Mouse (Mus musculus): ENCODE results near the gene Ncoa1. TPM values are rescaled to one million over a fixed set of nuclear protein-coding genes. Genes with fewer than 3 reads are reported as not detected.

The Ncoa1 gene
- polyA plus RNA-seq, 1 experiment, result 21.9 TPM

GRCm38 (mm10) chr12:4509591-4510061, 32.6 kb upstream of the Ncoa1 start:
- no peak overlapping the region for H3K9ac ChIP-seq (ENCODE audit: low read depth, poor library complexity, severe bottlenecking)
- no peaks in the 10 kb centered on the region for H3K36me3 ChIP-seq (ENCODE audit: control insufficient read depth, insufficient read depth, low read length, poor library complexity, severe bottlenecking)
- peaks cover 2% of the 10 kb centered on the region for H3K4me1 ChIP-seq (ENCODE audit: control insufficient read depth, insufficient read depth, low read length)
- H3K9me3 ChIP-seq (replicated peaks; ENCODE audit: control insufficient read depth, insufficient read depth, low read length, poor library complexity, severe bottlenecking), result no peaks in the 10 kb centered on the region
- H3K27me3 ChIP-seq (ENCODE audit: control insufficient read depth, insufficient read depth, low read length, poor library complexity, severe bottlenecking), result no peaks in the 10 kb centered on the region
- H3K27ac ChIP-seq (ENCODE audit: insufficient read depth, low read length), result no peak overlapping the region
- no peak for TF ChIP-seq EP300 (IDR thresholded peaks at IDR 0.05; ENCODE audit: insufficient read depth, low read depth, low read length)
- no peak for TF ChIP-seq CTCF (IDR thresholded peaks at IDR 0.05; ENCODE audit: low read depth, low read length)
- TF ChIP-seq POLR2A (IDR thresholded peaks at IDR 0.05; ENCODE audit: insufficient read depth, low read length), result no peak
- 0 out of 2 replicates have a peak overlapping the region, but pooled peaks have one; percentile 23 for H3K4me3 ChIP-seq (ENCODE audit: low read depth, low read length)

GRCm38 (mm10) chr12:4508182-4508581, 31.2 kb upstream of the Ncoa1 start:
- no peaks in the 10 kb centered on the region for H3K27me3 ChIP-seq (ENCODE audit: control insufficient read depth, insufficient read depth, low read length, poor library complexity, severe bottlenecking)
- no peaks in the 10 kb centered on the region for H3K9me3 ChIP-seq (replicated peaks; ENCODE audit: control insufficient read depth, insufficient read depth, low read length, poor library complexity, severe bottlenecking)
- no peak for TF ChIP-seq CTCF (IDR thresholded peaks at IDR 0.05; ENCODE audit: low read depth, low read length)
- no peak for TF ChIP-seq EP300 (IDR thresholded peaks at IDR 0.05; ENCODE audit: insufficient read depth, low read depth, low read length)
- no peak for TF ChIP-seq POLR2A (IDR thresholded peaks at IDR 0.05; ENCODE audit: insufficient read depth, low read length)
- H3K4me3 ChIP-seq (ENCODE audit: low read depth, low read length), result no peak overlapping the region
- peaks cover 2% of the 10 kb centered on the region for H3K4me1 ChIP-seq (ENCODE audit: control insufficient read depth, insufficient read depth, low read length)
- H3K9ac ChIP-seq (ENCODE audit: low read depth, poor library complexity, severe bottlenecking), result no peak overlapping the region
- no peak overlapping the region for H3K27ac ChIP-seq (ENCODE audit: insufficient read depth, low read length)
- H3K36me3 ChIP-seq (ENCODE audit: control insufficient read depth, insufficient read depth, low read length, poor library complexity, severe bottlenecking), result no peaks in the 10 kb centered on the region

- Histone ChIP-seq H3K4me3 (ENCODE audit: low read depth, low read length) (no peak overlapping the region), H3K36me3 (ENCODE audit: control insufficient read depth, insufficient read depth, low read length, poor library complexity, severe bottlenecking) (no peaks in the 10 kb centered on the region), H3K9me3 (replicated peaks; ENCODE audit: control insufficient read depth, insufficient read depth, low read length, poor library complexity, severe bottlenecking) (no peaks in the 10 kb centered on the region), H3K9ac (ENCODE audit: low read depth, poor library complexity, severe bottlenecking) (no peak overlapping the region), H3K4me1 (ENCODE audit: control insufficient read depth, insufficient read depth, low read length) (peaks cover 2% of the 10 kb centered on the region), H3K27ac (ENCODE audit: insufficient read depth, low read length) (no peak overlapping the region), H3K27me3 (ENCODE audit: control insufficient read depth, insufficient read depth, low read length, poor library complexity, severe bottlenecking) (no peaks in the 10 kb centered on the region)
- TF ChIP-seq EP300 (IDR thresholded peaks at IDR 0.05; ENCODE audit: insufficient read depth, low read depth, low read length) (no peak), POLR2A (IDR thresholded peaks at IDR 0.05; ENCODE audit: insufficient read depth, low read length) (no peak), CTCF (IDR thresholded peaks at IDR 0.05; ENCODE audit: low read depth, low read length) (no peak)
Observed at GRCm38 (mm10) chr12:4507461-4507860, 30.5 kb upstream of the Ncoa1 start.

GRCm38 (mm10) chr12:4506810-4507430, 29.9 kb upstream of the Ncoa1 start:
- peaks cover 2% of the 10 kb centered on the region for H3K4me1 ChIP-seq (ENCODE audit: control insufficient read depth, insufficient read depth, low read length)
- no peaks in the 10 kb centered on the region for H3K36me3 ChIP-seq (ENCODE audit: control insufficient read depth, insufficient read depth, low read length, poor library complexity, severe bottlenecking)
- H3K27ac ChIP-seq (ENCODE audit: insufficient read depth, low read length), result no peak overlapping the region
- no peaks in the 10 kb centered on the region for H3K9me3 ChIP-seq (replicated peaks; ENCODE audit: control insufficient read depth, insufficient read depth, low read length, poor library complexity, severe bottlenecking)
- no peak overlapping the region for H3K4me3 ChIP-seq (ENCODE audit: low read depth, low read length)
- no peaks in the 10 kb centered on the region for H3K27me3 ChIP-seq (ENCODE audit: control insufficient read depth, insufficient read depth, low read length, poor library complexity, severe bottlenecking)
- no peak for TF ChIP-seq CTCF (IDR thresholded peaks at IDR 0.05; ENCODE audit: low read depth, low read length)
- no peak for TF ChIP-seq EP300 (IDR thresholded peaks at IDR 0.05; ENCODE audit: insufficient read depth, low read depth, low read length)
- no peak for TF ChIP-seq POLR2A (IDR thresholded peaks at IDR 0.05; ENCODE audit: insufficient read depth, low read length)
- H3K9ac ChIP-seq (ENCODE audit: low read depth, poor library complexity, severe bottlenecking), result no peak overlapping the region

GRCm38 (mm10) chr12:4505298-4505697, 28.3 kb upstream of the Ncoa1 start:
- H3K27ac ChIP-seq (ENCODE audit: insufficient read depth, low read length), result no peak overlapping the region
- H3K4me1 ChIP-seq (ENCODE audit: control insufficient read depth, insufficient read depth, low read length), result peaks cover 2% of the 10 kb centered on the region
- H3K9ac ChIP-seq (ENCODE audit: low read depth, poor library complexity, severe bottlenecking), result no peak overlapping the region
- H3K27me3 ChIP-seq (ENCODE audit: control insufficient read depth, insufficient read depth, low read length, poor library complexity, severe bottlenecking), result no peaks in the 10 kb centered on the region
- H3K4me3 ChIP-seq (ENCODE audit: low read depth, low read length), result no peak overlapping the region
- H3K36me3 ChIP-seq (ENCODE audit: control insufficient read depth, insufficient read depth, low read length, poor library complexity, severe bottlenecking), result no peaks in the 10 kb centered on the region
- H3K9me3 ChIP-seq (replicated peaks; ENCODE audit: control insufficient read depth, insufficient read depth, low read length, poor library complexity, severe bottlenecking), result no peaks in the 10 kb centered on the region
- no peak for TF ChIP-seq POLR2A (IDR thresholded peaks at IDR 0.05; ENCODE audit: insufficient read depth, low read length)
- TF ChIP-seq EP300 (IDR thresholded peaks at IDR 0.05; ENCODE audit: insufficient read depth, low read depth, low read length), result no peak
- TF ChIP-seq CTCF (IDR thresholded peaks at IDR 0.05; ENCODE audit: low read depth, low read length), result no peak

GRCm38 (mm10) chr12:4503673-4504326, 26.8 kb upstream of the Ncoa1 start:
- H3K27ac ChIP-seq (ENCODE audit: insufficient read depth, low read length), result no peak overlapping the region
- H3K4me1 ChIP-seq (ENCODE audit: control insufficient read depth, insufficient read depth, low read length), result peaks cover 2% of the 10 kb centered on the region
- H3K36me3 ChIP-seq (ENCODE audit: control insufficient read depth, insufficient read depth, low read length, poor library complexity, severe bottlenecking), result no peaks in the 10 kb centered on the region
- no peaks in the 10 kb centered on the region for H3K27me3 ChIP-seq (ENCODE audit: control insufficient read depth, insufficient read depth, low read length, poor library complexity, severe bottlenecking)
- TF ChIP-seq CTCF (IDR thresholded peaks at IDR 0.05; ENCODE audit: low read depth, low read length), result no peak
- no peak overlapping the region for H3K4me3 ChIP-seq (ENCODE audit: low read depth, low read length)
- H3K9ac ChIP-seq (ENCODE audit: low read depth, poor library complexity, severe bottlenecking), result no peak overlapping the region
- no peaks in the 10 kb centered on the region for H3K9me3 ChIP-seq (replicated peaks; ENCODE audit: control insufficient read depth, insufficient read depth, low read length, poor library complexity, severe bottlenecking)
